ENCODE assay signal across 24 mouse cellular contexts in the genomic region with DNA sequence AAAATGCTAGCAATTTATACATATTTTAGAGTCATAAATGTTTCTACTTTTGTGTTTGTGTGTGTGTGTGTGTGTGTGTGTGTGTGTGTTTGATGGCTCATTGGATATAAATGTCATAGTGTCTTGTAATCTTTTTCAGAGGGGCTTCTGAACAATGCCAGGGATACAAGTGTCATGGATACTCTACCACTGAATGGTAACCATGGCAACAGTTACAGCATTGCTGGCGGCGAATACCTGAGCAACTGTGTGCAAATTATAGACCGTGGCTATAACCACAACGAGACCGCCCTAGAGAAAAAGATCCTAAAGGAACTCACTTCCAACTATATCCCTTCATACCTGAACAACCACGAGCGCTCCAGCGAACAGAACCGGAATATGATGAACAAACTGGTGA.
DNase-seq lines count a peak whose midpoint lies in the region; ATAC-seq and TF ChIP-seq lines count a peak whose summit lies in the region.
"Had no signal": no experiment of that assay in that cellular context is flagged by ENCODE, and none has a peak within 500 bp of the region (broad histone marks: within the 10 kb centered on the region; RNA-seq: fewer than 3 reads in every experiment).

No protein-coding gene starts in this region.

- H3K4me2 ChIP-seq in forebrain, embryonic 14.5 days (ENCODE audit: low read length) = no peak overlapping the region
- no peak overlapping the region for H3K4me2 ChIP-seq in forebrain, embryonic 16.5 days (ENCODE audit: low read length)
- no peak overlapping the region for H3K4me2 ChIP-seq in kidney, embryonic 15.5 days
- H3K4me2 ChIP-seq: heart, embryonic 12.5 days; liver, embryonic 15.5 days; lung, embryonic 15.5 days had no signal

- H3K4me1 ChIP-seq in forebrain, embryonic 14.5 days (ENCODE audit: control insufficient read depth, insufficient read depth, low read length) = no peaks in the 10 kb centered on the region
- no peaks in the 10 kb centered on the region for H3K4me1 ChIP-seq in forebrain, embryonic 16.5 days (replicated peaks; ENCODE audit: control insufficient read depth, insufficient read depth, low read length)
- H3K4me1 ChIP-seq in kidney, embryonic 15.5 days = no peaks in the 10 kb centered on the region
- peaks cover 5% of the 10 kb centered on the region for H3K4me1 ChIP-seq in E14TG2a.4 (replicated peaks; ENCODE audit: low read depth, low read length)
- H3K4me1 ChIP-seq: heart, embryonic 12.5 days; limb, embryonic 10.5 days; liver, embryonic 15.5 days; lung, embryonic 15.5 days; megakaryocyte, embryonic 14.5 days had no signal

- no peak overlapping the region for H3K27ac ChIP-seq in forebrain, embryonic 14.5 days (ENCODE audit: low read depth, low read length)
- no peak overlapping the region for H3K27ac ChIP-seq in forebrain, embryonic 16.5 days (ENCODE audit: low read length)
- no peak overlapping the region for H3K27ac ChIP-seq in kidney, embryonic 15.5 days
- H3K27ac ChIP-seq: left cerebral cortex, adult 2 months; limb, embryonic 10.5 days; liver, embryonic 15.5 days; lung, embryonic 15.5 days had no signal

- no peaks in the 10 kb centered on the region for H3K27me3 ChIP-seq in forebrain, embryonic 14.5 days (replicated peaks; ENCODE audit: control insufficient read depth, insufficient read depth, low read length)
- no peaks in the 10 kb centered on the region for H3K27me3 ChIP-seq in forebrain, embryonic 16.5 days (replicated peaks; ENCODE audit: control insufficient read depth, insufficient read depth, low read length)
- H3K27me3 ChIP-seq in kidney, embryonic 15.5 days = no peaks in the 10 kb centered on the region
- H3K27me3 ChIP-seq in E14TG2a.4 (ENCODE audit: insufficient read depth, low read length) = peaks cover 10% of the 10 kb centered on the region; the same call in 1 of the 2 replicates
- H3K27me3 ChIP-seq: heart, embryonic 12.5 days; liver, embryonic 15.5 days; lung, embryonic 15.5 days; megakaryocyte, embryonic 14.5 days had no signal

- peaks cover 8% of the 10 kb centered on the region; the same call in 1 of the 2 replicates for H3K36me3 ChIP-seq in forebrain, embryonic 14.5 days (ENCODE audit: control insufficient read depth, insufficient read depth, low read length)
- peaks cover 4% of the 10 kb centered on the region; the same call in 1 of the 2 replicates for H3K36me3 ChIP-seq in forebrain, embryonic 16.5 days (ENCODE audit: control insufficient read depth, insufficient read depth)
- peaks cover 6% of the 10 kb centered on the region for H3K36me3 ChIP-seq in kidney, embryonic 15.5 days
- no peaks in the 10 kb centered on the region for H3K36me3 ChIP-seq in E14TG2a.4 (ENCODE audit: insufficient read depth, low read length)
- H3K36me3 ChIP-seq: liver, embryonic 15.5 days; lung, embryonic 15.5 days had no signal

- peak; percentile 32 for DNase-seq in forebrain, embryonic 14.5 days (ENCODE audit: low spot score)
- peak; percentile 0 for DNase-seq in kidney, postnatal 14 days
- DNase-seq in brain, embryonic 14.5 days (ENCODE audit: low read depth) = peak; percentile 41
- no peak for DNase-seq in layer of hippocampus, adult 9-11 months
- no peak for DNase-seq in ovary, postnatal 14 days (ENCODE audit: low spot score)
- DNase-seq: adrenal gland, postnatal 10 days; cerebellum, adult 2 months; gastrocnemius, postnatal 25 days; heart, adult 18-20 months; heart, postnatal 10 days; kidney, adult 11 months; liver; lung, postnatal 36 days had no signal

- TF ChIP-seq CTCF in E14TG2a.4 (conservative IDR thresholded peaks at IDR 0.05; ENCODE audit: low read length) = no peak
- no peak for TF ChIP-seq CTCF in brain, embryonic 14.5 days (IDR thresholded peaks at IDR 0.05; ENCODE audit: borderline replicate concordance, extremely low read depth, insufficient read depth, insufficient read length)

- H3K9ac ChIP-seq in forebrain, embryonic 14.5 days (ENCODE audit: low read length) = no peak overlapping the region
- no peak overlapping the region for H3K9ac ChIP-seq in forebrain, embryonic 16.5 days (replicated peaks; ENCODE audit: low read depth, low read length)
- no peak overlapping the region for H3K9ac ChIP-seq in kidney, embryonic 15.5 days
- H3K9ac ChIP-seq: heart, embryonic 12.5 days; liver, embryonic 15.5 days; lung, embryonic 15.5 days had no signal

- H3K9me3 ChIP-seq in forebrain, embryonic 14.5 days (replicated peaks; ENCODE audit: control insufficient read depth, low read length) = no peaks in the 10 kb centered on the region; the same call in 1 of the 2 replicates
- H3K9me3 ChIP-seq in forebrain, embryonic 16.5 days (ENCODE audit: control insufficient read depth, low read length) = no peaks in the 10 kb centered on the region
- no peaks in the 10 kb centered on the region; the same call in 1 of the 2 replicates for H3K9me3 ChIP-seq in kidney, embryonic 15.5 days (replicated peaks)
- no peaks in the 10 kb centered on the region for H3K9me3 ChIP-seq in E14TG2a.4 (ENCODE audit: low read length)
- H3K9me3 ChIP-seq: heart, embryonic 12.5 days; limb, embryonic 10.5 days; liver, embryonic 15.5 days; lung, embryonic 15.5 days had no signal

- H3K4me3 ChIP-seq in forebrain, embryonic 14.5 days (ENCODE audit: low read depth, low read length) = no peak overlapping the region
- no peak overlapping the region for H3K4me3 ChIP-seq in forebrain, embryonic 16.5 days (replicated peaks; ENCODE audit: low read length)
- H3K4me3 ChIP-seq in kidney, embryonic 15.5 days (replicated peaks) = no peak overlapping the region
- peak overlapping the region; percentile 63 for H3K4me3 ChIP-seq in E14TG2a.4 (replicated peaks; ENCODE audit: low read length)
- H3K4me3 ChIP-seq: erythroblast, embryonic 14.5 days; heart, embryonic 12.5 days; left cerebral cortex, adult 2 months; limb, embryonic 10.5 days; liver, embryonic 15.5 days; lung, embryonic 15.5 days; megakaryocyte, embryonic 14.5 days had no signal

- no peak for ATAC-seq in forebrain, embryonic 14.5 days
- no peak for ATAC-seq in forebrain, embryonic 16.5 days
- no peak for ATAC-seq in kidney, embryonic 15.5 days (replicated peaks; ENCODE audit: low FRiP score)
- ATAC-seq: CD4-positive, CD25-positive, alpha-beta regulatory T cell, adult 4 months had no signal

- WGBS in forebrain, embryonic 14.5 days = 87% methylated on average over 9 of the region's 9 CpGs
- 87% methylated on average over 9 of the region's 9 CpGs for WGBS in forebrain, embryonic 16.5 days
- 90% methylated on average over 9 of the region's 9 CpGs for WGBS in kidney, embryonic 15.5 days

- TF ChIP-seq POLR2A in brain, embryonic 14.5 days (IDR thresholded peaks at IDR 0.05; ENCODE audit: borderline replicate concordance, extremely low read depth, insufficient read depth, insufficient read length, poor library complexity, severe bottlenecking) = no peak

Comparison
In these comparisons a context has a peak if more than half of its experiments do, and no peak if none do; other contexts are left out.
1. DNase-seq: peak in forebrain, embryonic 14.5 days (single experiment), kidney, postnatal 14 days (single experiment) and brain, embryonic 14.5 days (single experiment); none in layer of hippocampus, adult 9-11 months (single experiment) and ovary, postnatal 14 days (single experiment).